Mouse (Mus musculus) olfactory bulb, adult 2 months (tissue): ENCODE results near the gene Qsox1.

ENCODE experiments used
- CTCF ChIP-seq: fragments of 200-500 bp; IDR thresholded peaks from 2 replicates; pipeline ENCODE4 v1.5.1; 2012; ENCODE audit warnings: low read depth, mild to moderate bottlenecking, low read length, moderate library complexity; ENCODE audit not compliant: insufficient read depth
- POLR2A ChIP-seq: fragments of 200-500 bp; IDR thresholded peaks from 2 replicates; pipeline ENCODE4 v1.6.1; 2012; ENCODE audit warnings: mild to moderate bottlenecking, low read depth, low read length, moderate library complexity; ENCODE audit not compliant: insufficient read depth

GRCm38 (mm10) chr1:155741988-155742387 lies 70.7 kb downstream of the Qsox1 start:
- TF ChIP-seq CTCF (no peak), POLR2A (no peak)
